Mouse (Mus musculus) bone marrow, adult 2 months (tissue): ENCODE measurements around the gene Dennd6a. TPM values are rescaled to one million over a fixed set of nuclear protein-coding genes. Genes with fewer than 3 reads are reported as not detected.
A peak's percentile ranks its signal among the peaks of the same experiment; 100 is the strongest.

Experiments used
- H3K27ac ChIP-seq: fragments of 200-500 bp; 2 replicates; pipeline ENCODE4 v1.5.1; 2012; ENCODE audit warnings: low read depth, mild to moderate bottlenecking, control low read depth, inconsistent platforms, low read length; ENCODE audit not compliant: control insufficient read depth, poor library complexity, insufficient read depth
- H3K4me1 ChIP-seq: fragments of 200-500 bp; 2 replicates; pipeline ENCODE4 v1.6.1; 2011; ENCODE audit warnings: low read length; ENCODE audit not compliant: control insufficient read depth, insufficient read depth
- H3K4me3 ChIP-seq: fragments of 200-500 bp; replicated peaks from 2 replicates; pipeline ENCODE3; 2011; ENCODE audit warnings: mild to moderate bottlenecking, low read depth, low read length, control low read depth; ENCODE audit not compliant: control insufficient read depth
- CTCF ChIP-seq: fragments of 200-500 bp; IDR thresholded peaks from 2 replicates; pipeline ENCODE4 v1.5.1; 2011; ENCODE audit warnings: low read length, control low read depth; ENCODE audit not compliant: control insufficient read depth, insufficient read depth
- POLR2A ChIP-seq: fragments of 200-500 bp; IDR thresholded peaks from 2 replicates; pipeline ENCODE4 v1.6.1; 2011; ENCODE audit warnings: low read depth, mild to moderate bottlenecking, control low read depth, low read length, borderline replicate concordance; ENCODE audit not compliant: control insufficient read depth
- WGBS: fragments of 180-500 bp; shearing (Covaris S2); methylation state at CpG from one replicate; pipeline ENCODE4 v1.1.7; 2018; 5-methylcytosine and 5-hydroxymethylcytosine counted together
- polyA plus RNA-seq: library from polyadenylated mRNA; stranded (reverse); fragments of >200 nt; gene quantifications from 2 replicates; pipeline ENCODE4 v1.2.4, GENCODE M21; 2011; ENCODE audit warnings: low replicate concordance; ENCODE audit not compliant: missing spikeins, insufficient read depth, insufficient read length

Dennd6a gene
- polyA plus RNA-seq, 1 experiment = 7.6 TPM

DNA sequence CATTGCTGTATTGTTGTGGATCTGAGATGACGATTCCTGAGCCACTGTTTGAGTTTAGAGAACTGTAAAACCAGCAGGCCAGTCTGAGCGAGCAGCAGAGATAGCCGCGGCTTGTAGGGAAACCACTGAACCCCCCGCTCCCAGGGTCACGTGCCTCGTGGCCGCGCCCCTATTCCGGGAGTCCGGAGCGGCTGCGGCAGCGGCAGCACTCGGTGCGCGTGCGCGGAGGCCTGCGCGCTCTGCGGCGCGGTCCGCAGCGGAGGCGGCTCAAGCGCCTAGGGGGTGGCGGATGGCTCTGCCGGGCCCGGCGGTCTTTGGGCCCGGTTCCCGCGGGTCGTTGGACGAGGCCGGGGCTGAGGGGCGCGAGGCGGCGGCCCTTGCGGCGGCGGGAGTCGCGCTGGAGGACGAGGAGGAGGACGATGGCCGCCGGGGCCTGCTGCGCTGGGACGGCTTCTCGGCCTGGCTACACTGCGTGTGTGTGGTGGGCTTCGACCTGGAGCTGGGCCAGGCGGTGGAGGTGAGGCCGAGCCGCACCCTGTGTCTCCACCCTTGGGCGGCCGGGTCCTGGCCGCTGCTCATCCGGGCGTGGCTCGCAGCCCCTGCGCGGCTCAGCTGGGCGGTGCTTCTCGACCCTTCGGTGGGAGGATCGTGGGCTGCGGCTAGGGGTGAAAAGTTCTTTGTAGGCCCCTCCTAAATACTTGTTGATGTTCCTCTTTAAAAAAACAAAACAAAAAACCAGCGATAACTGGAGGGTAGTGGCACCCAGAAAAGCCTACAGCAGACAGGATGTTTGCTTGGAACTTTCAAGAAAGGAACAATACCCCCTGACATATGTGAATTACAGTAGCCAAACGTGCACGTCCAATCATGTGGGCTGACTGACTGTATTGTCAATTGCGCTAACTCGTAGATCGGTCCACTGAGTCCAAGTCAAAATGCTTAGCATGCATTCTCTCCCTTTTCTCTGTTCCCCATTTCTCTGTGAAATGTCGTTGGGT, 6.0 kb downstream of the Dennd6a start:
- no peak for TF ChIP-seq CTCF
- peak; percentile 94 for TF ChIP-seq POLR2A
- under 1% methylated on average over 79 of the region's 79 CpGs for WGBS
- Histone ChIP-seq H3K4me3 (peak overlapping the region; percentile 90), H3K4me1 (peaks cover 1% of the 10 kb centered on the region; the same call in 1 of the 2 replicates), H3K27ac (peak overlapping the region; percentile 99)

DNA sequence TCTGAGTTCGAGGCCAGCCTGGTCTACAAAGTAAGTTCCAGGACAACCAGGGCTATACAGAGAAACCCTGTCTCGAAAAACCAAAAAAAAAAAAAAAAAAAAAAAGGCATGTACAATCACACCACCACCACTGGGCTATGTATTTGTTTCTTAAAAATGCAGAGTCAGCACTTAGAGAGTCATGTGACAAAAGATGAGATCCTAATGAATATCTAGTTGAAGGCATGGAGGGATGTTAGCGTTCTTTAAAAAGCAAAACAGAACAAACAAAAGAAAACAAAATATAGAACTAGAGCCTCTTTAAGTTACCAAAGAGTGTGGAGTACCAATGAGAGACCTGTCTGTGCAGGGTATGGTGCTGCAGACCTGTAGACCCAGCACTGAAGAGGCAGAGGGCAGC, 10.0 kb downstream of the Dennd6a start:
- 81% methylated on average over 3 of the region's 3 CpGs for WGBS
- Histone ChIP-seq H3K4me1 (peaks cover 1% of the 10 kb centered on the region; the same call in 1 of the 2 replicates), H3K27ac (no peak overlapping the region; the same call in 1 of the 2 replicates), H3K4me3 (no peak overlapping the region)
- TF ChIP-seq POLR2A (no peak), CTCF (no peak)

DNA sequence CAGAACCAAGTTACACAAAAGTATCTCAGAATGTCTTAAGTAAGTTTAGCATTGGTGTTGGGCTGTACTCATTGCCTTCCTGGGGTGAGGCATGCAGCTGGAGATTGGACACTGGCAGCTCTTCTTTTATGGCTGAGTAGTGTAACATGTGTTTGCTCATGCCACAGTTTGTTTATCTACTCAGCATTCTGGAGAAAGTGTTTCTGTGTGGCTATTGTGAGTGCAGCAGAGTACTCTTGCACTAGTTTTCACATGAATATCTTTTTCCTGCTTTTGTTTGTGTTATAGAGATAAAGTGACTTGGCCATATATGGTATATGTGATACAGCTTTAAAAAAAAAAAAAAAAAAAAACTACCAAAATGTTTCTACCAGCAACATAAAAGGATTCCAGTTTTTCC, 13.5 kb downstream of the Dennd6a start:
- no peak for TF ChIP-seq CTCF
- no peak for TF ChIP-seq POLR2A
- Histone ChIP-seq H3K4me1 (no peaks in the 10 kb centered on the region; the same call in 1 of the 2 replicates), H3K27ac (no peak overlapping the region), H3K4me3 (no peak overlapping the region)

DNA sequence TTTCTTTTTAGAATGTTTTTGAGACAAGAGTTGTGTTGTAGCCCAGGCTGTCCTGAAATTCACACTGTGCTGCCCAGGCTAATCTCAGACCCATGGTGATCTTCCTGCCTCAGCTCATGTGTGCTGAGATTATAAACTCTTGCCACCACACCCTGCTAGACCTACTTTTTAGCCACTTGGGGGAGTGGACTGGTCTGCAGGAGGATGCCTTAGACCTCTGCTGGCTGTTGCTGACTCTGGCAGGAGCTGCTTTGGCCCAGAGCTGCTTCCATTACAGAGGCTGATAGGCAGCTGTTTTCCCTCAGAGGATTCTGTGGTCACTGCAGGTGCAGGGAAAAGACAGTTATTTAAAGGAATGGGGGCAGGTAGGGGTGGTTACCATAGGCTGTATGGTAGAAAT, 17.7 kb downstream of the Dennd6a start:
- H3K4me3 ChIP-seq = no peak overlapping the region
- H3K4me1 ChIP-seq = no peaks in the 10 kb centered on the region; the same call in 1 of the 2 replicates
- H3K27ac ChIP-seq = no peak overlapping the region
- TF ChIP-seq CTCF (peak; percentile 25; the same call in 1 of the 2 replicates), POLR2A (no peak)

DNA sequence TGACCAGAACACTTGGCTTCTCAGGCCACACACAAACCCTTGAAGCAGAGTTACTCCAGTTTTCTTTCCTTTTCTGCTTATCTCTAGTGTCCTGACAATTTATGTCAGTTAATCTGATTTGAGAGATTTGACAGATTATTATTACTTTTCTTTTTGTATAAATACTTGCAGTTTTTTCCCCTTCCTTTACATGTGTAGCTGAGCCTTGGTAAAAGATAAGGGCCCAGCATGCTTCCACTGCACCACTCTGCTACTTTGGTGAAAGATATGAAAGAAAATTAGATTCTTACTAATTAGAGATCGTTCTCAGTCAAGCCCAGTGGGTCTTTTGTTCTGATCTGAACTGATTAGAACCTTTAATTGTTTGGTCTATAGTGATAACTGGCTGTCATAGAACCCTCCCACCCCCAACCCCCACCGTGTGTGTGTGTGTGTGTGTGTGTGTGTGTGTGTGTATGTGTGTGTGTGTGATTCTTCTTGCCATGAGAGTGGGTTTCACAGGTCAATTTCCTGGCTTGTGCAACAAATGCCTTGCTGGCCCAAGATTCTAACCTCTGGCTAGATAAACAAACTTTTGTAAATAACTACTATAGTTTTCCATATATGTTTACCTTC, 19.7 kb downstream of the Dennd6a start:
- H3K4me1 ChIP-seq = no peaks in the 10 kb centered on the region; the same call in 1 of the 2 replicates
- no peak overlapping the region for H3K4me3 ChIP-seq
- TF ChIP-seq POLR2A = no peak
- no peak for TF ChIP-seq CTCF
- WGBS = 43% methylated on average over 2 of the region's 2 CpGs
- H3K27ac ChIP-seq = no peak overlapping the region

DNA sequence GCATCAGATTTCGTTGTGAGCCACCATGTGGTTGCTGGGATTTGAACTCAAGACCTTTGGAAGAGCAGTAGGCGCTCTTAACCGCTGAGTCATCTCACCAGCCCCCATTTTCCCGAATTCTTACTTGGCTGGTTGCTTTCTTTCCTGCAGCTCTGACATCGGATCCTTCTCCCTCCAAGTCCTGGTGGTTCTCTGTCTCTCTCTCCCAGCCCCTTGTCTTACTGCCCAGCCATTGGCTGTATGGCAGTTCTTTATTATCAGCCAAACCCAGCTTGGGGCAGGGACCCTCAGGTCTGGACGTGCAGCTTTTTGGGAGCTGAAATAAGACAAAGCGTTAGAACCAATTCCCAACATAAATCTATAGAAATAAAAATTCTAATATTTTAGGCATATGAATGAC, 21.5 kb downstream of the Dennd6a start:
- WGBS = 66% methylated on average over 7 of the region's 7 CpGs
- no peak for TF ChIP-seq POLR2A
- TF ChIP-seq CTCF = no peak
- no peak overlapping the region for H3K4me3 ChIP-seq
- no peak overlapping the region for H3K27ac ChIP-seq
- no peaks in the 10 kb centered on the region for H3K4me1 ChIP-seq

DNA sequence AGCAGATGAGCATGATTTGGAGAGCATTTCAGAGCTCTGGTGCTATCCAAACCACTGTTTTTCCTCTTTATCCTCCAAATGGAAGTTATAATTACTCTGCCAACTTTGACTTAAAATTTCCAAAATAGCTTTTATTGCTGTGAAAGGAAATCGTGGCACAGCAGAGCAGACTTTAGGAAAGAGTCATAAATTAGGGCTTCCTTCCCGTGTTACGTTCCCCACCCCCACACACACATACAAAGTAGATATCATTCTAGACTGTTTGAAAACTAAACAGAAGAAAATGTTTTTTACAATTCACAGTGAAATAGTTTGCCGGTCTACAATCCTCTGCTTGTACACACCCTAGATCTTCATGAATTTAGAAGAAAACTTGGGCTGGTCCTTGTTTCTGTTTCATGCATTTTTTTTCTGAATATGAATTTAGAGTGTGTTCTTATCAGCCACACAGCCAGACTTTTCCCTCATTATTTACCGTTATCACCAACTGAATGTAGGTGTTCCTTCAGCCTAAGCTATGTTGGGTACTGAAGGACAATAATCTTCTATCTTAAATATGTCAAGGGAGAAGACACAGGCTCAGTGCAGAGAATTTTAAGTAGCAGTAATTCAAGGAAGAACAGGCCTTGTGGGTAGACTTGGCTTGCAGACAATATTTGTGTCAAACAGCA, 22.2 kb downstream of the Dennd6a start:
- H3K4me1 ChIP-seq = no peaks in the 10 kb centered on the region
- 24% methylated on average over 5 of the region's 5 CpGs for WGBS
- H3K4me3 ChIP-seq = no peak overlapping the region
- no peak for TF ChIP-seq CTCF
- TF ChIP-seq POLR2A = no peak
- H3K27ac ChIP-seq = no peak overlapping the region

DNA sequence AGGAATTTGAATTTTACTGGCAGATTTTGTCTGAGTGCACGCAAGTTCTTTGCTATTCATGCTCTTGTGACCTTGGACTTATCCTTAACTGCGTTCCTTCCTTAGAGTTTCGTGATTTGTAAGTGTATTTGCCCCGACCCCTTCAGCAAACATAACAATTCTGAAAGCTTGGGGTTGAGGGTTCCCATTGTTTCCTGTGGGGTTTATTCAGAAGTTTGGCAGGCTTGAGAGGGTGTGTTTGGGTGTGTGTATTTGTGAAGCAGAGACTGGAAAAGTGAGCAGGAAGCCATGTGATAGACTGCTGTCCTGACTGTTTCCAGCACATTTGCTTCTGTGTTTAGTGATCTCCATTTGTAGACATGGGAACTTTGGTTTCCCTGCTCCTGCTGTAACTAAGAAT, 31.7 kb downstream of the Dennd6a start:
- Histone ChIP-seq H3K27ac (no peak overlapping the region), H3K4me3 (no peak overlapping the region), H3K4me1 (no peaks in the 10 kb centered on the region)
- TF ChIP-seq POLR2A = no peak
- no peak for TF ChIP-seq CTCF
- 94% methylated on average over 4 of the region's 4 CpGs for WGBS
